Mouse (Mus musculus): ENCODE measurements around the gene Rhoc. TPM values are rescaled to one million over a fixed set of nuclear protein-coding genes. Genes with fewer than 3 reads are reported as not detected.

Rhoc gene
- polyA plus RNA-seq, 1 experiment from 2014 or later, result 154 TPM

DNA sequence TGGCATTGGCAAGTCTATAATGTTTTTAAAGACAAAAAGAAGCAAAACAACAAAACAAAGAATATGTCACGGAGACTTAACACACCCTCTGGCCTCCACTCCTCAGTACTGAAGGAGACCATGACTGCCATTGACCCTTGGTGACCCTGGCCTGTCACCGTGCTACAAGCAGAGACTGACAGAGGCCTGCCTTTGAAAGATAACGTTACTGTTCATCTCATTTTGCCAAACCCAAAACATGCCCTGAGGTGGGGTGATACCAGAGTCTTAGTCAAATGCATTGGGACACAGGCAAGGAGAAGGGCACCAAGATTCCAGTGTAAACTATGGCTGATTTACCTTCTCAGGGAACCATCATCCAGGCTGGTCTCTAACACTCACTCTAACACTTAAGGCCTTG, 19.0 kb upstream of the Rhoc start:
- peaks cover 45% of the 10 kb centered on the region for H3K4me1 ChIP-seq (replicated peaks)
- WGBS, result 66% methylated on average over 3 of the region's 3 CpGs

DNA sequence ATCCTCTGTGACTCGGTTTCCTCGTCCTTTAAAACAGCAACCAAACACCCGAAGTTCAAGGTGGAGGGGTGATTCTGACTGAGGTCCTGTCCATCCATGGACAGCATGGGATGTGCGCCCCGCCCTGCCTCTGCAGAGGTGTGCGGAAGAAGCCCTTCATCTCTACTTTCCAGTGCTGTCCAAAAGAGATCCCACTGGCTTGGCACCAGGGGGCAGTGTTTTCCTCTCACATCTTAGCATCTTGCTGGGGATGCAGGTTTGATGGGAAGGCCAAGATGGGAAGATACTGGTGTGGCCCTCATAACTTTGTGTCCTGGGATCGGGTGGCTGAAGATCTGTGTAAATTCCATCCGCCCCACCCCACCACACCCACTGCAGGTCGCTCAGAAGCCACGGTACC, 18.1 kb upstream of the Rhoc start:
- no peak overlapping the region for H3K4me3 ChIP-seq (replicated peaks)
- no peak overlapping the region for H3K4me2 ChIP-seq
- no peak overlapping the region for H3K9ac ChIP-seq (replicated peaks)
- H3K27ac ChIP-seq, result peak overlapping the region; percentile 73; the same call in 1 of the 2 replicates
- no peak for ATAC-seq (ENCODE audit: insufficient number of reproducible peaks, insufficient read depth, low FRiP score, low TSS enrichment, low read depth)
- no peaks in the 10 kb centered on the region for H3K9me3 ChIP-seq
- peaks cover 45% of the 10 kb centered on the region for H3K4me1 ChIP-seq (replicated peaks)
- H3K36me3 ChIP-seq, result no peaks in the 10 kb centered on the region
- peaks cover 4% of the 10 kb centered on the region; the same call in 1 of the 2 replicates for H3K27me3 ChIP-seq
- 68% methylated on average over 10 of the region's 10 CpGs for WGBS

More for the DNA sequence above, 19.0 kb upstream of the Rhoc start:
- Histone ChIP-seq H3K4me2 (no peak overlapping the region), H3K4me3 (replicated peaks) (no peak overlapping the region), H3K9ac (replicated peaks) (no peak overlapping the region), H3K27ac (no peak overlapping the region), H3K9me3 (no peaks in the 10 kb centered on the region), H3K36me3 (no peaks in the 10 kb centered on the region), H3K27me3 (peaks cover 4% of the 10 kb centered on the region; the same call in 1 of the 2 replicates)
- no peak for ATAC-seq (ENCODE audit: insufficient number of reproducible peaks, insufficient read depth, low FRiP score, low TSS enrichment, low read depth)

DNA sequence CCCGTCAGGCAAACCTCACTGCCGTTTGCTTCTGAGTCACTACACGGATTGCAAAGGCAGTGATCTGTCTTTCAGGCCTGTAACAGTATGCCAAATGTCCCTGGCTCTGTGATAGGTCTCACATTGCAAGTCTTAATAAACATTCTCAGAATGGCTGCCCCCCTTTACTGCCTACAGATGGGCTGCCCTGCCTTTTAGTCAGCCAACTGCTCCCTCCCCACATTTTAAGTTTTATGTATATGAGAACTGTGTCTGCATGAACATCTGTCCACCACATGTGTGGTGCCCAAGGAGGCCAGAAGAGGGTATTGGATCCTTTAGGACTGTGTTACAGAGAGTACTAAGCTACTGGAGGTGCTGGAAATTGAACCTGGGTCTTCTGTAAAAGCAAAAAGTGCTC, 17.3 kb upstream of the Rhoc start:
- Histone ChIP-seq H3K4me2 (no peak overlapping the region), H3K4me3 (replicated peaks) (no peak overlapping the region), H3K27ac (peak overlapping the region; percentile 73), H3K9ac (replicated peaks) (no peak overlapping the region), H3K36me3 (no peaks in the 10 kb centered on the region), H3K27me3 (peaks cover 8% of the 10 kb centered on the region), H3K9me3 (no peaks in the 10 kb centered on the region), H3K4me1 (replicated peaks) (peaks cover 45% of the 10 kb centered on the region)
- WGBS, result 19% methylated on average over 3 of the region's 3 CpGs
- peak; percentile 83 for ATAC-seq (ENCODE audit: insufficient number of reproducible peaks, insufficient read depth, low FRiP score, low TSS enrichment, low read depth)

DNA sequence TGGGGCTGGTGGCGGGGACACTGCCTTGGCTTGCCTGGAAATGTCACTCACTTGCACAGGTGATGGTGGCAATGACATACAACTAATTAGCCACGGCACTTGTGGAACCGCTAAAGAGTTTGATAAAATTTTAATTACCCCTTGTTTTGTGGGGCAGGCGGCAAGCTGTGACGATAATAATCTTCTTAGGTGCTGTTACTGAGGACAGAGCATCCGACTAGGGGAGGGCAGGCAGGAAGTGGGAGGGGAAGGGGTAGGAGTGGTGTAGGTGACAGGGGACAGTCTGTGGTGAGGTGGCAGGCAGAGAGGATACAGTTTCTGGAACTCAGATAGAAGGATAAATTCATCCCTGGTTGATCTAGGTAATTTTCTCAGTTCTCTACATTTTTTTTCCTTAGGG, 16.7 kb upstream of the Rhoc start:
- Histone ChIP-seq H3K4me3 (replicated peaks) (no peak overlapping the region), H3K36me3 (no peaks in the 10 kb centered on the region), H3K4me2 (no peak overlapping the region), H3K9me3 (no peaks in the 10 kb centered on the region), H3K27me3 (peaks cover 14% of the 10 kb centered on the region), H3K9ac (replicated peaks) (no peak overlapping the region), H3K4me1 (replicated peaks) (peaks cover 45% of the 10 kb centered on the region), H3K27ac (peak overlapping the region; percentile 73)
- 23% methylated on average over 6 of the region's 6 CpGs for WGBS
- ATAC-seq (ENCODE audit: insufficient number of reproducible peaks, insufficient read depth, low FRiP score, low TSS enrichment, low read depth), result no peak

DNA sequence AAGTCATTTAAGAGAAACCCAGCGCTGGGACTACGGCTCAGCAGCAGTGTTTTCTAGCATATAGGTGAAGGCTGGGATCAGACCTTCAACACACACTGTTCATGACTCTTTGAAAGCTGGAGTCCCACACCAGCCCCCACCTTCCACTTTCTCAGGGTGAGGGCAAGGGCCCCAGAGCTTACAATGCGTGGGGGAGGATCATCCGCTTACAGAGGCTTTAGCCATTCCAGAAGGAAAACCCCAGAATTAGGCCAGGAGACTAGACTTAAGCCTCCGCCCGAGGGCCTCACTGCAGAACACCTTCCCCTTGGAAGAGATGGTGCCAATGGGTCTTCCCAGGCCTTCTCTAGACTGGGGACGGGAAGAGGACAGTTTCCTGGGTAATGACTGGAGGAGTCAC, 14.9 kb upstream of the Rhoc start:
- H3K9me3 ChIP-seq, result no peaks in the 10 kb centered on the region
- no peaks in the 10 kb centered on the region for H3K36me3 ChIP-seq
- peaks cover 45% of the 10 kb centered on the region for H3K4me1 ChIP-seq (replicated peaks)
- no peak for ATAC-seq (ENCODE audit: insufficient number of reproducible peaks, insufficient read depth, low FRiP score, low TSS enrichment, low read depth)
- no peak overlapping the region for H3K4me3 ChIP-seq (replicated peaks)
- no peak overlapping the region for H3K9ac ChIP-seq (replicated peaks)
- peak overlapping the region; percentile 45; the same call in 1 of the 2 replicates for H3K27ac ChIP-seq
- peaks cover 31% of the 10 kb centered on the region for H3K27me3 ChIP-seq
- H3K4me2 ChIP-seq, result no peak overlapping the region
- WGBS, result 64% methylated on average over 7 of the region's 7 CpGs

DNA sequence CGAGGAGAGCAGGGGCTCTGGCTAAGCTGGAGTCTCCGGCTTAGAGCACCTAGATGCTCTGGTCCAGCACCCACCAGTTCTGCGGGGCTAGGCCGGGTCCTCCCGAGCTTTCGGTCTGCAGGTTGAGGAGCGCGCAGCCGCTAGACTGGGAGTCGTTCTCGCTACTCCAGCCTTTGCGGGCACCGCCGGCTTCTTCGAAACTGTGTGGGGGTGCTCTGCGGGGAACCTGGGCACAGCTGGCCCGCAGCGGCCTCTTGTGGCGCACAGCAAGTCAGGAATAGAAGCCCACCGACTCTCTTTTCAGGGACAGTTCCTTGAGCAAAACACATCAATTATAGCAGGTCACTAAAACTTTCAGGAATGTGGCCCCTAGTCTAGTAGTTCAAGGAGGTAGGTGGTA, 10.8 kb upstream of the Rhoc start:
- Histone ChIP-seq H3K4me3 (replicated peaks) (peak overlapping the region; percentile 42), H3K9me3 (no peaks in the 10 kb centered on the region), H3K4me1 (replicated peaks) (peaks cover 32% of the 10 kb centered on the region), H3K27ac (no peak overlapping the region), H3K27me3 (peaks cover 67% of the 10 kb centered on the region), H3K4me2 (peak overlapping the region; percentile 68), H3K9ac (replicated peaks) (peak overlapping the region; percentile 24), H3K36me3 (no peaks in the 10 kb centered on the region)
- under 1% methylated on average over 20 of the region's 20 CpGs for WGBS
- peak; percentile 5; the same call in 1 of the 2 replicates for ATAC-seq (ENCODE audit: insufficient number of reproducible peaks, insufficient read depth, low FRiP score, low TSS enrichment, low read depth)

DNA sequence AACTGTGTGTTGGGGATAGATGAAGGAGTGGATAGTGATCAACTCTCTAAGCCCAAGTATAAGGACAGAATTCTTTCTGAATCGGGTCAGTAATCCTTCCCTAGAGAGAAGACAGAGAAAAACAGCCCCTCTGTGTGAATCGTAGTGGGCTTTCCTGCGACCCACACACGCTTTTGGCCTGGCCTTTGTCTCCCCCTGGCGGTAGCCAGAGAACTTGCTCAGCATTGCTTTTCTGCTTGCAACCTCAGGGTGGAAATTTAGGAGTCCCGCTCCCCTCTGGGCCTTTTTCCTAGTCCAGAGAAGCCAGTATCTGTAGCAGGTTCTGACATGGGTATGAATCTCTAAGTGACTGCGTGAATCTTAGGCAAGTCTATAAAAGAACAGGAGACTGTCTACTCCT, 8.2 kb upstream of the Rhoc start:
- Histone ChIP-seq H3K4me2 (no peak overlapping the region), H3K27ac (no peak overlapping the region), H3K4me3 (replicated peaks) (no peak overlapping the region), H3K9me3 (no peaks in the 10 kb centered on the region), H3K27me3 (peaks cover 93% of the 10 kb centered on the region), H3K36me3 (no peaks in the 10 kb centered on the region), H3K4me1 (replicated peaks) (peaks cover 16% of the 10 kb centered on the region), H3K9ac (replicated peaks) (no peak overlapping the region)
- WGBS, result under 1% methylated on average over 7 of the region's 7 CpGs
- no peak for ATAC-seq (ENCODE audit: insufficient number of reproducible peaks, insufficient read depth, low FRiP score, low TSS enrichment, low read depth)

DNA sequence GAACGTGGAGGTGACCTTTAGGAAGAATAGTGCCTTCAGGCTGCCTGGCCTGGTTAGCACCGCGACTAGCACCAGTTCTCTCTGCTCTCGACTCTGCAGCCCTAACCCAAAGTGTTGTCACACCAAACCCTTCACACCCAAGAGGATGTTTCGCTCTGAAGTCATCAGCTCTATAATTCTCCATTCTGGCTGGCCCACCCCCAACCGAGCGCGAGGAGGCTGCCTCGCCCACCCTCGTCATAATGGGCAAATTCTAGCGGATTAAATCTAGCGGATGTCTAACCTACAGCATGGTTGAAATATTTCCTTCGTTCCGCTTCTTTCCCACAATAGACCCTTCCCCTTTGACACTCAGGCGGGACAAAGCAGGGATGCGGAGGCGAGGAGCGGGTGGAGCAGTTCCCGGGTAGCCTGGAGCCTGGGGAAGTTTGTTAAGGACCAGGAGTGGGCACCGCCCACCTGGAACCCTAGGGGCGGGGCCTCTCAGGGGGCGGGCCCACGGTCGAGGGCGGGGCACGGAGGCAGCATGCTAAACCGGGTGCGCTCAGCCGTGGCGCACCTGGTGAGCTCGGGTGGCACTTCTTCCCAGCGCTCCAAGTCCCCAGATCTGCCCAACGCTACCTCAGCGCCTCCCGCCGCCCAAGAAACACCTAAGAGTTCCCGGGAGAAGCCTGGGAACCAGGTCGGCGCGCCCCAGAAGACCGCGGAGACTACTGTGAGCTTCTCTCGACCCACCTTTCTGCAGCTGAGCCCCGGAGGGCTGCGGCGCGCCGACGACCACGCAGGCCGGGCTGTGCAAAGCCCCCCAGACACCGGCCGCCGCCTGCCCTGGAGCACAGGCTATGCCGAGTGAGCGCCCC, 7.4 kb upstream of the Rhoc start, which contains the start of gene Ppm1j:
Gene Ppm1j (plus strand): TSS at position 496 of the 860 bp plus-strand sequence.
- no peaks in the 10 kb centered on the region for H3K9me3 ChIP-seq
- peak within 1 kb of the TSS; percentile 52 for H3K4me3 ChIP-seq (replicated peaks)
- under 1% methylated on average over 56 of the region's 56 CpGs for WGBS
- no peak within 1 kb of the TSS for H3K27ac ChIP-seq
- peak within 1 kb of the TSS; percentile 9; the same call in 1 of the 2 replicates for H3K9ac ChIP-seq (replicated peaks)
- peak; percentile 60 for ATAC-seq (ENCODE audit: insufficient number of reproducible peaks, insufficient read depth, low FRiP score, low TSS enrichment, low read depth)
- H3K4me2 ChIP-seq, result peak within 1 kb of the TSS; percentile 97
- peaks cover 97% of the 10 kb centered on the region for H3K27me3 ChIP-seq
- H3K4me1 ChIP-seq (replicated peaks), result peaks cover 16% of the 10 kb centered on the region
- no peaks in the 10 kb centered on the region for H3K36me3 ChIP-seq

DNA sequence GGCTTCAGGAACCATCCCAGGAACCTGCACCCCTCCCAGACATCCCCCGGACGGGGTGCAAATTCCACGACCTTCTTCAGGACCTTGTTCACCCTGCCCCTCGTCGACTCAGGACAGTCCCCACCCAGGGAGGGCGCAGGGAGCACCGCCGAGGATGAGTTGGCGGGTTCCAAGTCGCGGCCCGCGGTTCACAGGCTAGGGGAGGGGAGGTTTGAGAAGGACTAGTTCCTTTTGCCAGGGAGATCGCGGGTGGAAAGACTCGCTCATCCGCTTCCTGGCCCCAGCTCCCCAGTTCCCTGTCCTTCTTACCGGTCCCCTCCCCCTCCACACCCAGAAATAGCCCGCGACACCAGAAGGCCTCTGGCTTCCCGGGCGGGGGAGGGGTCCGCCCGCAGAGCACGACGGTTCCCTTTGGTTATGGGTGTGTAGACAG, 6.7 kb upstream of the Rhoc start, which contains the start of gene Fam19a3:
Gene Fam19a3 (minus strand): TSS at position 370 of the 433 bp plus-strand sequence.
- H3K4me2 ChIP-seq, result peak within 1 kb of the TSS; percentile 97
- peaks cover 93% of the 10 kb centered on the region for H3K27me3 ChIP-seq
- H3K9ac ChIP-seq (replicated peaks), result peak within 1 kb of the TSS; percentile 9; the same call in 1 of the 2 replicates
- no peak for ATAC-seq (ENCODE audit: insufficient number of reproducible peaks, insufficient read depth, low FRiP score, low TSS enrichment, low read depth)
- H3K4me3 ChIP-seq (replicated peaks), result peak within 1 kb of the TSS; percentile 52
- H3K4me1 ChIP-seq (replicated peaks), result peaks cover 16% of the 10 kb centered on the region
- H3K27ac ChIP-seq, result no peak within 1 kb of the TSS
- H3K36me3 ChIP-seq, result no peaks in the 10 kb centered on the region
- WGBS, result under 1% methylated on average over 26 of the region's 26 CpGs
- no peaks in the 10 kb centered on the region for H3K9me3 ChIP-seq

DNA sequence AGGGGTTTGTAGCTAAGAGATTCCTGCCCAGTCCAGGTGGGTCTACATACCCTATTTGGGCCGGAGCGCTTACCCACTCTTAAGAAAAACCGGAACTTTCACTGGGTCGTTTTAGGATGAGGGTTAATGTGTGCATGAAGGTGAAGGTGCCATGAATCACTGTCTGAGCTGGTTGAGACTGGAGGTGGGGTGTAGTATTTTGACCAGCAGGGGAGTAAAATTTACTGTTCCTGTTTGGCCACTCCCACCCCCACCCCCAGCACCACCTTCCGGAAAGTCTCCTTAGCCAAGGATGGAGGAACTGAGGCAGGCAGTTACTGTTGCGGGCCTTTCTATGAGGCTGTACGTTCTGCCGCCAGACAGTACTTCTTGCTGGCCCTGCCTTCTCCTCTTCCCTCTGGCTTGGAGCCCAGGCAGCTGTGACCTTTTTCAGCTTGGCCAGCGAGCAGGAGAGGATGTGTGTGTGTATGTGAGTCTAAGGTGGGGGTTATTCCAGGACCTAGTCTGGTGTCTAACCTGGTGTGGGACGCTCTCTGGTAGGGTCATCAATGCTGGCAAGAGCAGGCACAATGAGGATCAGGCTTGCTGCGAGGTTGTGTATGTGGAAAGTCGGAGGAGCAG, 6.0 kb upstream of the Rhoc start:
- Histone ChIP-seq H3K9me3 (no peaks in the 10 kb centered on the region), H3K4me3 (replicated peaks) (peak overlapping the region; percentile 52), H3K9ac (replicated peaks) (no peak overlapping the region), H3K27ac (no peak overlapping the region), H3K36me3 (no peaks in the 10 kb centered on the region), H3K27me3 (peaks cover 86% of the 10 kb centered on the region), H3K4me2 (peak overlapping the region; percentile 97), H3K4me1 (replicated peaks) (peaks cover 16% of the 10 kb centered on the region)
- no peak for ATAC-seq (ENCODE audit: insufficient number of reproducible peaks, insufficient read depth, low FRiP score, low TSS enrichment, low read depth)
- 14% methylated on average over 12 of the region's 12 CpGs for WGBS

DNA sequence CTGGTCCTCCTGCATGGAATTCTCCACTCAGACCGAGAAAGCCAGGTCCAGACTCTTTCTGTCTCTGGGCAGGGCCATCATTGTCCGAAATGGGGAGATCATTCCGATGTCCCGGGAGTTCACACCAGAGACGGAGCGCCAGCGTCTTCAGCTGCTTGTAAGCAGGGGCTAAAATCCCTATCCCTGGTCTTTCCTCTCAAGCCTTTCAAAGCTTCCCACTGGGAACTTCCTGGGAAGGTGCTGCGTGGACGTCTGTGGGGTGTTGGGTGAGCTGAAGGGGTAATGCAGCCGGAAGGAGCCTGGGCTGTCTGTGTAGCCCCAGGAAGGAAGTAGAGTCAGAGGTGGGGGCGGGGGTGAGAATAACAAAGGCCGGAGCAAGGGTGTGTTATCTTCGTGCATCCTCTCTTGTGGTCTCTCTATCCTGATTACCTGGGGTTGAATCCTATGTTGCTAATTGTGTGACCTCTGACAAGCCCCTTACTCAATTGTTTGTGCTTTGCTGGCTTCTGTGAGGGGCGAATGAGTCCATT, 4.1 kb upstream of the Rhoc start:
- Histone ChIP-seq H3K4me3 (replicated peaks) (no peak overlapping the region), H3K9me3 (no peaks in the 10 kb centered on the region), H3K27ac (no peak overlapping the region), H3K36me3 (no peaks in the 10 kb centered on the region), H3K9ac (replicated peaks) (0 out of 2 replicates have a peak overlapping the region, but pooled peaks have one; percentile 1), H3K4me1 (replicated peaks) (peaks cover 19% of the 10 kb centered on the region), H3K4me2 (no peak overlapping the region), H3K27me3 (peaks cover 68% of the 10 kb centered on the region)
- no peak for ATAC-seq (ENCODE audit: insufficient number of reproducible peaks, insufficient read depth, low FRiP score, low TSS enrichment, low read depth)
- 40% methylated on average over 14 of the region's 14 CpGs for WGBS

All from limb, embryonic 12.5 days (tissue).